Mouse (Mus musculus): ENCODE results near the gene Map3k14. TPM values are rescaled to one million over a fixed set of nuclear protein-coding genes. Genes with fewer than 3 reads are reported as not detected.
A peak's percentile ranks its signal among the peaks of the same experiment; 100 is the strongest.

Map3k14 gene
- polyA plus RNA-seq, 1 experiment from 2014 or later: 5.1 TPM

DNA sequence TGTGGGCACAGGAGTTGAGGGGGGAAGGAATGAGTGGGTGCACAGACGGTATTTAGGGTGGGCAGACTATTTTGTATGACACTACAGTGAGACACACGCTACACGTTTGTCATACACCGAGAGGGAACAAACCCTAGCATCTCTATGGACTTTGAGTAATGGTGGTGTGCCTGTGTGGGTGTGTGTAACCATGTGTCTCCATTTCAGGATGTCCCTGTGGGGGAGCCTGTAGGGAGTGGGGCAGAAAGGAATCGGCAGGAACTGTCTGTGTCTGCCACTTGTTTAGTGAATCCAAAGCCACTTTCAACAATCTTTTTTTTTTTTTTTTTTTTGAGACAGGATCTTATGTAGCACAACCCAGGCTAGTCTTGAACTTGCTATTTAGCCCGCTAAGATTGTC, 61.1 kb downstream of the Map3k14 start:
- no peak overlapping the region for H3K9ac ChIP-seq
- no peaks in the 10 kb centered on the region for H3K9me3 ChIP-seq (replicated peaks)
- no peak overlapping the region for H3K27ac ChIP-seq (replicated peaks)
- H3K4me1 ChIP-seq: peaks cover 8% of the 10 kb centered on the region
- H3K27me3 ChIP-seq: no peaks in the 10 kb centered on the region
- H3K36me3 ChIP-seq: no peaks in the 10 kb centered on the region
- ATAC-seq (ENCODE audit: insufficient number of reproducible peaks, low FRiP score, low TSS enrichment, low read depth): no peak
- H3K4me2 ChIP-seq (replicated peaks): no peak overlapping the region
- H3K4me3 ChIP-seq (replicated peaks): no peak overlapping the region
- 86% methylated on average over 6 of the region's 6 CpGs for WGBS

DNA sequence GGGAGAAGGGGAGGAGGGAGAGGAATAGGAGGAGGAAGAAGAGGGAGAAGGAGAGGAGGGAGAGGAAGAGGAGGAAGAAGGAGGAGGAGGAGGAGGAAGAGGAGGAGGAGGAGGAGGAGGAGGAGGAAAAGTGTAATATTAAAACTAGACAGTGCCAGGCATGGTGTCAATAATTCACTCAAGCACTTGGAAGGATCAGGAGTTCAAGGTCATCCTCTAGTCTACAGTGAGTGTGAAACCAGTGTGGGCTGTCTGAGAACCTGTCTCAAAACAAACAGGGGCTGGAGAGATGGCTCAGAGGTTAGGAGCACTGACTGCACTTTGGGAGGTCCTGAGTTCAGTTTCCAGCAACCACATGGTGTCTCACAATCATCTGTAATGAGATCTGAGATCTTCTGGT, 64.9 kb downstream of the Map3k14 start:
- no peak for ATAC-seq (ENCODE audit: insufficient number of reproducible peaks, low FRiP score, low TSS enrichment, low read depth)
- Histone ChIP-seq H3K9me3 (replicated peaks) (no peaks in the 10 kb centered on the region), H3K27me3 (peaks cover 34% of the 10 kb centered on the region)

DNA sequence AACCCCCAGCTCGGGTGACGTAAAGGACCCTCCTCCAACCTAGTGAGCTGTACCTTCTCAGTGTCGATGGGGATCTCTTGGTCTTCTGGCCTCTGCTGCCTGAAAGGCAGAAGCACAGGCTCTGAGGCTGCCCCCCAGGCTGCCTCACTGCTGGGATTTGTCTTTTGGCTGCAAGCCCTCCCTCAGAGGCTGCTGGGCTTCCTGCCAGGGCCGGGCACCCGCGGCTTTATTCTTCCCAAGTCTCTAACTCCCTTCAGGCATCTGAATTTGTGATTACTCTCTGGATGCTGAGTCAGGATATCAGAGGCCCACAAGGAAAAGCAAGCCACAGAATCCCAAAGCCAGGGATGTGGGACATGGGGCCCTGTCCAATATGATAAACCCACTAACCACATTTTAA, 65.6 kb downstream of the Map3k14 start:
- Histone ChIP-seq H3K9ac (no peak overlapping the region), H3K9me3 (replicated peaks) (no peaks in the 10 kb centered on the region), H3K4me1 (peaks cover 32% of the 10 kb centered on the region), H3K4me3 (replicated peaks) (no peak overlapping the region), H3K36me3 (no peaks in the 10 kb centered on the region), H3K27me3 (peaks cover 40% of the 10 kb centered on the region), H3K4me2 (replicated peaks) (no peak overlapping the region), H3K27ac (replicated peaks) (0 out of 2 replicates have a peak overlapping the region, but pooled peaks have one; percentile 12)
- peak; percentile 72 for ATAC-seq (ENCODE audit: insufficient number of reproducible peaks, low FRiP score, low TSS enrichment, low read depth)
- WGBS: 5% methylated on average over 6 of the region's 6 CpGs

More for the DNA sequence above, 64.9 kb downstream of the Map3k14 start:
- no peaks in the 10 kb centered on the region for H3K36me3 ChIP-seq
- peaks cover 32% of the 10 kb centered on the region for H3K4me1 ChIP-seq
- no peak overlapping the region for H3K4me3 ChIP-seq (replicated peaks)
- H3K27ac ChIP-seq (replicated peaks): no peak overlapping the region
- H3K4me2 ChIP-seq (replicated peaks): no peak overlapping the region
- H3K9ac ChIP-seq: no peak overlapping the region

DNA sequence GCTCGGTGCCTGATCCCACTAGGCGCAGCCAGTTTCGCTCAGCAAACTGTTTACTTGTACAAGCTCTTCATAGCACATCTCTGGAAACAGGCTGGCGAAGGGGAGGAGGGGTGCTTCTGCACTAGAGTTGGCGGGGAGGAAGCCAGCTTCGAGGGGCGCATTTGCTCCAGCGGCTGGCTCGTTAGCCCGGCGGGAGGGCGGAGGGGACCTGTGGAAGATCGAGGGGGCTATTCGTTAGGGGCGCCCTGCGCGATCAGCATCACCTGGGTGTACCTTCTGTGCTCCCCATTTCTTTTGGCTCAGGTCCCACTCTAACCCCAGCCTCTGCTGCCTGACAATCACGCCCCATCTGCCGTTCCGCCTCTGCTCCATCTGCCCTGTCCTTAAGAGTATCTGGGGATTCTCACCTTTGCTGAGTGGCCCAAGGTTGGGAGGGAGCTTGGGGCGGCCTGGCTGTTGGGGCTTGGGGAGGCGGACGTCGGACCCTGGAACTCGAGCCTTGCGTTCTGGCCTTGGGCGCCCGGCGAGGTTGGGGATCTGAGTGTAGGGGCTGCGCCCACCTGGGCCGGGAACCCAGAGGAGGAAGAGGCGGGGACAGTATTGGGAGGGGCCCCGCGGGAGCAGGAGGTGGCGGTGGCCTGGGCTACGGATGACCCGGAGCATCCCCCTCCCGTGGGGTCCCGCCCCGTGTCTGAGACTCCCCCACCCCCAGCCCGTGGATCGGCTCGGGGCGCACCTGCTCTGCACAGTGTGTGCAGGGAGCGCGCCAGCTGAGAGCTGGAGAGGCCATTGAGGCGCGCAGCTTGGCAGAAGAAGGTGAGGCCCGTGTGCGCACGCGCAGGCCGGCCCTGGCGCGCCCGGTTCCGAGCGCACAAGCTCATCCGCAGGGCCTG, 68.1 kb downstream of the Map3k14 start:
- Histone ChIP-seq H3K4me2 (replicated peaks) (peak overlapping the region; percentile 87), H3K36me3 (no peaks in the 10 kb centered on the region), H3K4me3 (replicated peaks) (peak overlapping the region; percentile 49), H3K27ac (replicated peaks) (no peak overlapping the region), H3K4me1 (peaks cover 32% of the 10 kb centered on the region), H3K9me3 (replicated peaks) (no peaks in the 10 kb centered on the region), H3K9ac (peak overlapping the region; percentile 15; the same call in 1 of the 2 replicates), H3K27me3 (peaks cover 65% of the 10 kb centered on the region)
- peak; percentile 51 for ATAC-seq (ENCODE audit: insufficient number of reproducible peaks, low FRiP score, low TSS enrichment, low read depth)
- 3% methylated on average over 59 of the region's 59 CpGs for WGBS

DNA sequence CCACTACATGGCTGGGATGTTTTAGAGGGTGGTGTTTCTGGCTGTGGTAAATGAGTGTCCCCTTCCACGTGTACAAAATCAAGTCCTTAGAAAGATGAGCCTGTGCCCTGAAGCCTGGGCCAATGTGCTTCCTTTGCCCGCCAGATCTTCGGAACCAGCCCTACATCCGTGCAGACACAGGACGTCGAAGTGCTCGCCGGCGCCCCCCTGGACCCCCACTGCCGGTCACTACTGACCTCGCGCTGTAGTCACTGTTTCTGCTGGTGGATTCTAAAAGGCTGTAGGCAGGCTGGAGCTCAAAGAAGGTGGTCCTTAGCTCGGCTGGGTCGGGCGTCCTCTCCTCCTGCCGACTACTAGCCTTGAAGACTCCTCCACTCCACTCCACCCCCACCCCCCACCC, 68.9 kb downstream of the Map3k14 start:
- H3K4me2 ChIP-seq (replicated peaks): peak overlapping the region; percentile 87
- no peak for ATAC-seq (ENCODE audit: insufficient number of reproducible peaks, low FRiP score, low TSS enrichment, low read depth)
- no peaks in the 10 kb centered on the region for H3K9me3 ChIP-seq (replicated peaks)
- WGBS: 7% methylated on average over 16 of the region's 16 CpGs
- H3K9ac ChIP-seq: 0 out of 2 replicates have a peak overlapping the region, but pooled peaks have one; percentile 15
- H3K4me3 ChIP-seq (replicated peaks): peak overlapping the region; percentile 49
- H3K27ac ChIP-seq (replicated peaks): no peak overlapping the region
- no peaks in the 10 kb centered on the region for H3K36me3 ChIP-seq
- H3K27me3 ChIP-seq: peaks cover 74% of the 10 kb centered on the region
- H3K4me1 ChIP-seq: peaks cover 33% of the 10 kb centered on the region

DNA sequence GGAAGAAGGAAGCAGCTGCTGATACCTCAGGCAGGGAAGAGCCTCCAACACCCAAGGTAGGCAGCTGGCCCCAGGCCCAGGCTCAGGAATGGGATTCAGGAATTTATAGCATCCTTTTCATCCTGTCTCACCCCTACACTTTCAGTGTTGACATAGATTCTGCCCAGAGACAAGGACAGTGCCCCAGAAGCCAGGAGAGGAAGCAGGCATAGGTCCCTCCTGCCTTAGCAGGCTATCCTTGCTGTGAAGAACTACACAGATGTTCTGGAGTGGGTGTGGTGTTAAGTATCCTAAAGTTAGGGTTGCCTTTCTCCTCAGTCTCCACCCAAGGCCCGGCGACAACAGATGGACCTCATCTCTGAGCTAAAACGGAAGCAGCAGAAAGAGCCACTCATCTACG, 69.9 kb downstream of the Map3k14 start:
- no peak overlapping the region for H3K4me3 ChIP-seq (replicated peaks)
- peaks cover 84% of the 10 kb centered on the region for H3K27me3 ChIP-seq
- H3K4me2 ChIP-seq (replicated peaks): no peak overlapping the region
- WGBS: 80% methylated on average over 4 of the region's 4 CpGs
- ATAC-seq (ENCODE audit: insufficient number of reproducible peaks, low FRiP score, low TSS enrichment, low read depth): no peak
- H3K4me1 ChIP-seq: peaks cover 43% of the 10 kb centered on the region
- H3K9ac ChIP-seq: no peak overlapping the region
- H3K27ac ChIP-seq (replicated peaks): no peak overlapping the region
- H3K36me3 ChIP-seq: no peaks in the 10 kb centered on the region
- no peaks in the 10 kb centered on the region for H3K9me3 ChIP-seq (replicated peaks)

DNA sequence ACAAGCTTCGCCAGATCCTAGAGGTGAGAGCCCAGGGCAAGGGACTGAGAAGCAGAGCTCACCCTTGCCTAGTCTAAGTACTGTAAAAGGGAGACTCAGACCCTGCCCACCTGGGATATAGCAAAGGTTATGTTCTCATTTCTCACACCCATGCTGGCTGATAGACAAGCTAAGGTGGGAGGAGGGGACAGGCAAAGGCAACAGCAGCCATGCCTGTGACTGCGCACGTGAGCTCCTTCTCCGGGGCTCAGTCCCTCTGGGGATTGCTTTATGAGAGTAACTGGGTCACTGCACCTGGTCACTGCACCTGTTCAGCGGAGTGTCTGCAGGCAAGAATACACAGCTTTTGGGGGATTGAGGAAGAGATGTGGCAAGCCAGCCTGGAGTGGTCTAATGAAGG, 71.6 kb downstream of the Map3k14 start:
- Histone ChIP-seq H3K4me1 (peaks cover 38% of the 10 kb centered on the region), H3K27ac (replicated peaks) (no peak overlapping the region), H3K36me3 (no peaks in the 10 kb centered on the region), H3K27me3 (peaks cover 98% of the 10 kb centered on the region), H3K9ac (no peak overlapping the region), H3K9me3 (replicated peaks) (no peaks in the 10 kb centered on the region), H3K4me2 (replicated peaks) (no peak overlapping the region), H3K4me3 (replicated peaks) (no peak overlapping the region)
- ATAC-seq (ENCODE audit: insufficient number of reproducible peaks, low FRiP score, low TSS enrichment, low read depth): no peak
- WGBS: 78% methylated on average over 5 of the region's 5 CpGs

DNA sequence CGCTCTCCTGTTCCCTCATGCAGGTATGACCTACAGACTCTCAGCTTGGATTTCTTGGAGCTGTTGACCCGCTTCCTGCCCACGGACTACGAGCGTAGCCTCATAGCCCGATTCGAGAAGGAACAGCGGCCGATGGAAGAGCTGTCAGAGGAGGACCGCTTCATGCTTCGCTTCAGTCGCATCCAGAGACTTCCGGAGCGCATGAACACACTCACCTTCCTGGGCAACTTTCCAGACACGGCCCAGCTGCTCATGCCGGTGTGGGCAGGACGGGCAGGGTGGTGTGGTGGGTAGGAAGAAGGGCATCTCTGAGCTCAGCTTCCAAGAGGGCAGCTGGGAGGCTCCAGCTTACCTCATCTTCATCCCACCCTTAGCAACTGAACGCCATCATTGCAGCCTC, 72.0 kb downstream of the Map3k14 start:
- no peak for ATAC-seq (ENCODE audit: insufficient number of reproducible peaks, low FRiP score, low TSS enrichment, low read depth)
- H3K36me3 ChIP-seq: no peaks in the 10 kb centered on the region

DNA sequence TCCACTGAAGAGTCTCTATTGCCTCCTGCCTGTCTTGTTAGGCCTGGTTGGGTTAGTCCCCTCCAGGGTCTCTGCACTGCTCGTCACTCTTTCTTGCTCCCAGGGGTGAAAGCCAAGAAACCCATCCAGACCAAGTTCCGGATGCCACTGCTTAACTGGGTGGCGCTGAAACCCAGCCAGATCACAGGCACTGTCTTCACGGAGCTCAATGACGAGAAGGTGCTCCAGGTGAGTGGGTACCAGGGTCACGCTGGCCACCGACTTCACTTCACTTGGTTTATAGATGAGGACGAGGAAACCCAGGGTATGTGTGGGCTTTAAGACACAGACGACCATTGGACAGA, 73.5 kb downstream of the Map3k14 start:
- no peak overlapping the region for H3K4me2 ChIP-seq (replicated peaks)
- no peaks in the 10 kb centered on the region for H3K9me3 ChIP-seq (replicated peaks)
- peaks cover 83% of the 10 kb centered on the region for H3K27me3 ChIP-seq
- 33% methylated on average over 9 of the region's 9 CpGs for WGBS
- no peak for ATAC-seq (ENCODE audit: insufficient number of reproducible peaks, low FRiP score, low TSS enrichment, low read depth)
- no peaks in the 10 kb centered on the region for H3K36me3 ChIP-seq
- no peak overlapping the region for H3K27ac ChIP-seq (replicated peaks)
- no peak overlapping the region for H3K4me3 ChIP-seq (replicated peaks)
- H3K4me1 ChIP-seq: peaks cover 24% of the 10 kb centered on the region
- no peak overlapping the region for H3K9ac ChIP-seq

More for the DNA sequence above, 72.0 kb downstream of the Map3k14 start:
- peaks cover 97% of the 10 kb centered on the region for H3K27me3 ChIP-seq
- H3K9me3 ChIP-seq (replicated peaks): no peaks in the 10 kb centered on the region
- H3K4me3 ChIP-seq (replicated peaks): no peak overlapping the region
- no peak overlapping the region for H3K27ac ChIP-seq (replicated peaks)
- no peak overlapping the region for H3K9ac ChIP-seq
- WGBS: 85% methylated on average over 18 of the region's 18 CpGs
- no peak overlapping the region for H3K4me2 ChIP-seq (replicated peaks)
- peaks cover 38% of the 10 kb centered on the region for H3K4me1 ChIP-seq

DNA sequence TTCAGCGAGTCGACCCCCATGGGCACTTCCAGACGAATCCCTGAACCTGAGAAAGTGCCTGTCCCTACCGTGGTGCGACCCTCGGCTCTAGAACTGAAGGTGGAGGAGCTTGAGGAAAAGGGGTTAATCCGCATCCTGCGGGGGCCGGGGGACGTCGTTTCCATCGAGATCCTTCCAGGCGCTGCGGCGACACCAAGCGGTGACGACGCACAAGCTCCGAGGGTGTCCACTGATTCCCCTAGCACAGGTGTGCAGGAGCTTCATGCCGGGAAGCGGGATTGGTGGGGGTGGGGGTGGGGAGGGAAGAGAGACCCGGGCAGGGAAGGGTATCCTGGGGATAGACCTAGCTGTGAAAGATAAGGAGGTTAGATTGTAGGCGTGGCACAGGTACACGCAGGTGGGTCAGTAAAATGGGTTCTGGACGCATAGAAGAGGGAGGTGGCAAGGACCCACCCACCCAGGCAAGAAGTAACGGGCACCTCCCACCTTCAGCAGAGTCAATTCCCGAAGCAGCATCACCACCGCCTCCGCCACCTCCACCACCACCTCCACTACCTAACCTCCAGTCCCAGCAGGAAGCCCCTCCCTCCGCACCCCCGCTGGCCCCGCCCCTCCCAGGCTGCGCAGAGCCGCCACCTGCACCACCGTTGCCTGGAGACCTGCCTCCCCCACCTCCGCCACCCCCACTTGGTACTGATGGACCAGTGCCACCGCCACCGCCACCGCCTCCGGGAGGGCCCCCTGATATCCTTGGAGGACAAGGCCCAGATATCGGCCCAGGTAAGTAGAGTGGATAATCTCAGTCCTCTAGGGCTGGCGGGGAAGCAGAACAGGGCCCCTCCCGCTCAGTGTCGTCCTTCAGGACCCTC, 74.1 kb downstream of the Map3k14 start:
- H3K4me3 ChIP-seq (replicated peaks): peak overlapping the region; percentile 32
- 12% methylated on average over 44 of the region's 44 CpGs for WGBS

DNA sequence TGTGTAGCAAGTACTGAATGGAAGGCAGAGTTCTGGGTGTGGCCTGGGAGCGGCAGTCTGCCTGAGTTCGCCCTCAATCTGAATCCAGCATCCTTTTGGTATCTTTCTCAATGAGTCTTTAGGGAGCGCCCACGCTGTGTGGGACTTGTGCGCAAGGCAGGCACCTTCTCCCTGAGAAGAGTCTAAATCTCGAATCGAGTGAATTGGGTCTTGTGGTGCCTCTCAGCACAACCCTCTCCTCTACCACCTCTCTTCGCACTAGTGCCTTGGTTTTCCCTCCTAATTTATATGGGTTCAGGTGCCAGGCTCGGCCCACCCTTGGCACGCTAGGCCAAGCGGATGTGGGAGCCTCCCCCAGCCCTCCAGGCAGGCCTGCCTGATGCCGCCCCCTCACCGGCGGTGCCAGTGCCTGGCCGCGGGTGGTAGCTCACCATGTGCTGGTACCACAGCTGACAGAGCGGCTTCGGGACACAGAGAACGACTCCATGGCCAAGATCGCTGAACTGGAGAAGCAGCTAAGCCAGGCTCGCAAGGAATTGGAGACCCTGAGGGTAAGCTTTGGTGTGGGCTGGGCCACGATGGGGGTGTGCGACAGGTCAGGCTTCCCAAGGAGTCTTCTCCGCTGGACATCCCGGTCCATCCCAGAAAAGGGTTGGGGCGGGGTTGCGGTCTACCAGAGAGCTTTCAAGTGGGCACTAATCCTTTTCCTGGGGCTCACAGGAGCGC, 74.9 kb downstream of the Map3k14 start:
- Histone ChIP-seq H3K9ac (no peak overlapping the region; the same call in 1 of the 2 replicates), H3K4me3 (replicated peaks) (peak overlapping the region; percentile 32), H3K4me2 (replicated peaks) (peak overlapping the region; percentile 55), H3K36me3 (no peaks in the 10 kb centered on the region), H3K9me3 (replicated peaks) (no peaks in the 10 kb centered on the region), H3K27me3 (peaks cover 69% of the 10 kb centered on the region), H3K27ac (replicated peaks) (no peak overlapping the region), H3K4me1 (peaks cover 16% of the 10 kb centered on the region)
- no peak for ATAC-seq (ENCODE audit: insufficient number of reproducible peaks, low FRiP score, low TSS enrichment, low read depth)
- 19% methylated on average over 28 of the region's 28 CpGs for WGBS

More for the DNA sequence above, 74.1 kb downstream of the Map3k14 start:
- ATAC-seq (ENCODE audit: insufficient number of reproducible peaks, low FRiP score, low TSS enrichment, low read depth): peak; percentile 21; the same call in 1 of the 2 replicates
- H3K27me3 ChIP-seq: peaks cover 77% of the 10 kb centered on the region
- no peaks in the 10 kb centered on the region for H3K36me3 ChIP-seq
- H3K4me1 ChIP-seq: peaks cover 18% of the 10 kb centered on the region
- H3K9ac ChIP-seq: no peak overlapping the region; the same call in 1 of the 2 replicates
- H3K9me3 ChIP-seq (replicated peaks): no peaks in the 10 kb centered on the region
- H3K4me2 ChIP-seq (replicated peaks): peak overlapping the region; percentile 55
- H3K27ac ChIP-seq (replicated peaks): no peak overlapping the region
